Mouse (Mus musculus) erythroblast, adult 5-6 weeks (primary cell): Measurements from ENCODE around the gene Hoxd10. TPM values are rescaled to one million over a fixed set of nuclear protein-coding genes. Genes with fewer than 3 reads are reported as not detected.

Experiments used
- ATAC-seq: replicated peaks from 2 replicates; pipeline ENCODE4 v1.8.0; 2016; ENCODE audit warnings: moderate number of reproducible peaks, mild to moderate bottlenecking, moderate TSS enrichment, inconsistent platforms; ENCODE audit not compliant: poor library complexity, low FRiP score, severe bottlenecking
- total RNA-seq, 2 experiments: library from RNA; stranded (forward) in 1 of 2; stranded (reverse) in 1 of 2; fragments of 150-400 nt in 1 of 2; fragments of 200-764, 138-1000 nt in 1 of 2; gene quantifications; 2 replicates each; pipeline versions ENCODE4 v1.2.3 to v1.2.4; 2015 to 2017; ENCODE audit warnings: low replicate concordance in 2 of 2

The Hoxd10 gene
- total RNA-seq, 2 experiments from 2014 or later = not detected

DNA sequence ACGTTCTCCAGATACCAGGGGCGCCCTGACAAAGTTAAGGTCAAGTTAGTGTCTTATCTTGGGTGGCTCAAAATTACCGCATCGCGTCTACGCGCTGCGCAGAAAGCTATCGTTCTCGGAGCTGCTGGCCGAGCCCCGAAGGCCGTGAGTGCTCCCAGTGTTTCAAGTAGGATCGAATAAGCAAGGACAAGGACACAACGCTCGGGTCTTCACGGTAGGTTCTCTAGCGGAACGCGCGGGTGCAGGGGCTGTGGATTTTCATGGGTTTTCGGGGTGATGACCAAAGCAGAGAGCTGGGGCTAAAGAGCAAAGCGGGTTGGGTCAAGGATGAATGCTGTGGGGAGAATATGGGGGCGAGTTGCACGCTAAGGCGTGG, 12.1 kb upstream of the Hoxd10 start:
- no peak for ATAC-seq

DNA sequence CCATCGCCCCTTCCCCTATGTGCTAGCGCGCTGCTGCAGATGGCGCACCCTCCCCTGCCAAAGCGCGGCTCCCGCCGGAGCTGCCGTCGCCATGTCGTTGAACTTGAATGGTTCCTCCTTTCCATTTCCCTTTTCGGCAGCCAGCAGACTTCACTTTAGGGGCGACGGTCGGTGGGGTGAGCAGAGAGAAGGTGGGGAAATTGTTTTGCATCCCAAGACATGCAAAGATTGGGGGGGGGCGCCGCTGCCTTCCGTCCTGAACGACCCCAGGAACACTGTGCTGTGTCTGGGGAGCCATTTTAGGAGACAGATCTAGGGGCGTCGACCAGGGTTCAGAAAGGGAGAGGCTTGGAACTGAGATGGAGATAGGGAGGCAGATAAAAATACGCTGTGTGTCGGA, 11.7 kb upstream of the Hoxd10 start:
- ATAC-seq = no peak

- ATAC-seq = no peak
These were observed 10.9 kb upstream of the Hoxd10 start for GRCm38 (mm10) chr2:74680561-74681398.

DNA sequence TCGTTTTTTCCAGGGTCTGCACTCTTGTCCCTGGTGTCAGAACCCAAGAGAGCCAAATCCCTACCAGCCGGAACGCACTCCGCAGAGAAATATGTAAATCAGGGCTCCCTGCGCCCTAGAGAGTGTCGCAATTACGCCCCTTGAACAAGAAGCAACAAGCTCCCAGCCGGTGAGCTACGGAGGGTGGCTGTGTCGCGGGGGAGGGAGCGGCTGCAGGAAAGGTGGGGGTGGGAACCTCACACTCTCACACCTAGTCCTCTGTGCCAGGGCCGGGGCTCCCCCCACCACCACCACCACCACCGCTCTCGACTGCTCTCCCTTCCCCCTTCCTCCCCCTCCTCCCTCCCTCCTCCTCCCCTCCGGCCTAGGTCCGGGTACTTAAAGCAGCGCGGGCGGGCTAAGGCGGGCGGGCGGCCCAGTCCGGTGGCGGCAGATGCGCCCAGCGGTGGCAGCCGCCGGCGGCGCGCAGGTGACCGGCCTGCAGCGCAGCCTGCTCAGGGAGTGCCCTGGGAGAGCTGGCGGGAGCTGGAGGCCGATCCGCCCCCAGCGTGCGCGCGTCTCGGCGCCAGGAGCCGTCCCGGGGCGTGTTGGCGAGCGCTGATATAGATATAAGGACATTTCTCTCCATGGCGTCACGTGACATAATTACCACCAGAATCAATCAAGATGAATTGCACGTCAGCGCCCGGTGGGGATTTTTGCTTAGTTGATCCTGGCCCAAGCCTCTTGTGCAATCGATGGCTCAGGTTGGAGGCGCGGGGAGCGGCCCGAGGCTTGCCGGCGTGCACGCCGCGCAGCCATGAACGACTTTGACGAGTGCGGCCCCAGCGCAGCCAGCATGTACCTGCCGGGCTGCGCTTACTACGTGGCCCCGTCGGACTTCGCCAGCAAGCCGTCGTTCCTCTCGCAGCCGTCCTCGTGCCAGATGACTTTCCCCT, 9.9 kb upstream of the Hoxd10 start:
- no peak for ATAC-seq

- ATAC-seq = no peak
These were observed 8.9 kb upstream of the Hoxd10 start for GRCm38 (mm10) chr2:74682796-74683195.

DNA sequence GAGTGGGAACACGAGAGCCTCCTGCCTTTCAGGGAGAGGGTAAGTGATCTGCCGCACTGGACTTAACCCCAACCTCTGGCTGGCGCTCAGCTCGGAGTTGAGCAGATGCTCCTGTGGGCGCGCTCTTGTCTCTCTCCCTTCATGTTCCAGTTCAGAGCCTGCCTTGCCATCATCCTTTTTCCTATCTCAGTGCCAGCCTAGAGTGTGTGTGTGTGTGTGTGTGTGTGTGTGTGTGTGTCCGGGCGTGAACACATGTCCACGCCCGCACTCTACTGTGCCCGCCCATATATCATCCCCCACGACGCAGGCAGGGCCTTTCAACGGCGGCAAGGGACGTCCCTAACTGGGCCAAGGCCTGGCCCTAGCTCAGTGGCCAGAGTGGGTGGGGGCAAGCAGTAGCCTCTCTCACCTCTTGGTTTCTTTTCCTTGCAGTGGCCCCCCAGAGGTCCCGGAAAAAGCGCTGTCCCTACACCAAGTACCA, 8.2 kb upstream of the Hoxd10 start:
- no peak for ATAC-seq

DNA sequence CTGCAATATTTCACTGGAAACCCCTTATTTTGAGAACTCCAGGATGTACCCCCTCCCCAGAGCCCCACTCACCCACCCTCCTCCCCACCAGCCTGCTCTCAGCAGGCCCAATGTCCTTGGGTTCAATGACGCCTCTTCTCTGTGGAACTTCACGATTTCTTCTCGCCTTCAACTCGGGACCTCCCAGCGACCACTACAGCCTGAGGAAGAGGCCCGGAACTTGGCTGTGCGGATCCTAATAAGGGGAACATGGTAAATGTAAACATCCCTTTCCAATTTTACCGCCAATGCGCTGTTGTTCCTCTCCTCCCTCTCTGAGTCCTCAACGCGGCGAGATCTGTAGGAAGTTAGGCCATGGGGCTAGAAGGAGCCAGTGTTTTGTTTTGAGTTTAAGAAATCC, 7.6 kb upstream of the Hoxd10 start:
- no peak for ATAC-seq

DNA sequence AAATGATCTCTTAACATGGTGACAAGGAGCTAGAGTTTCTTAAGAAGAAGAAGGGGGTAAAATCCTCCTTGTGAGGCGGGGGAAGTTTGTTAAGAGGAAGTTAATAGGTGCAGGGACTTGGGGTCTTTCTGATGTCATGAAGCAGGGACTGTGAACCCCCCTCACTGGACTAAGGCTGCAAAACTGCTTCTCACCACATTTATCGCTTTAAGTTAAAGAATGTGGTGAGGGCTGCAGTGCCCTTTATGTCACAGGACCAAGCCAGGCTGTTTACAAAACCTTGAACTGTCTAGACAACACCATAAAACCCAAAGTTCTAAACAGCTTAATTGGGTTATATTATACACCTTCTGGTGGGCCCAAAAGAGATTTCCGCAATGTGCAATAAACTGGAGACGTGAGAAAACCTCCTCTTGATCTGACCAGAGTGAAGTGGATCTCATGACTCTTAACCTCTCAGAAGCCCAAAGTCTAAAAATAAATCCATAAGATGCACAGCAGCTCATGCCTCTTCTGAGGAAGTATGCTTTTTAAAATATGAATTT, 6.6 kb upstream of the Hoxd10 start:
- ATAC-seq = no peak

GRCm38 (mm10) chr2:74686301-74686987, 5.3 kb upstream of the Hoxd10 start:
- no peak for ATAC-seq

- ATAC-seq = no peak
These were observed 4.6 kb upstream of the Hoxd10 start for GRCm38 (mm10) chr2:74686988-74687697.

GRCm38 (mm10) chr2:74687698-74688555, 3.8 kb upstream of the Hoxd10 start:
- no peak for ATAC-seq

GRCm38 (mm10) chr2:74688795-74689573, 2.7 kb upstream of the Hoxd10 start:
- ATAC-seq = no peak

GRCm38 (mm10) chr2:74689574-74690337, 2.0 kb upstream of the Hoxd10 start:
- ATAC-seq = no peak

- ATAC-seq = no peak
These were observed 1.4 kb upstream of the Hoxd10 start for GRCm38 (mm10) chr2:74690338-74690716.

- ATAC-seq = no peak
These were observed 477 bp downstream of the Hoxd10 start for GRCm38 (mm10) chr2:74691995-74692807.

DNA sequence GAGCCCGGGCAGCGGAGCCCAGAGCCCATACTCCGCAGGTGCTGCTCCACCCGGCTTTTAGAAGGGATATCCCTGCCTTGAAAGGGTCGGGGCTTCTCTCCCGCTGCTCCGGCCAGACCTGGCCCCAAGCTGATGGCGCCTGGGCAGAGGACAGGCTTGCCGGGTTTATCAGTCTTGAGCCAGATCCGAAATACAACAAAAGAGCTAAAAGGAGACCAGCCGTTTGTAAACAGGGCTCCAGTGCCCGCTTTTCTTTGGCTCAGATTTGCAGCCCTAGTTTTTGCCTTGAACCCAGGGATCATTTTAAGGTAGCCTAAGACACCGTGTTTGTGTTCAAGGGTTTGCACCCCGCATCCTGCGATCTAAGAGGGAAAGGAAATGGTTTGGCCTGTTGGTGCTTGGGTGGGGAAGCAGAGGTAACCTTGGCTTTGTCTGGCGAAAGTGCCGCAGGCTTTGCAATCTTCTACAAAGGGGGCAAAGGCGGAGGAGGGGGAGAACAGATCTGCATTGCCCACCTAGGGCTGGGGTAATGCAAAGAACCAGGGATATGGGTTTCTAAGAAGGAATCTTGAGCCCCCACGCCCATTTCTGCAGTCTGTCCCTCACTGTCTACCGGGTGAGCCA, 1.2 kb downstream of the Hoxd10 start:
- no peak for ATAC-seq
